Mouse (Mus musculus) cerebral cortex, adult 2 months (tissue): Measurements from ENCODE around the gene Diaph3.

Experiments used
- WGBS: fragments of 180-500 bp; shearing (Covaris S2); methylation state at CpG from one replicate; pipeline ENCODE4 v1.1.7; 2018; 5-methylcytosine and 5-hydroxymethylcytosine counted together

The Diaph3 gene

DNA sequence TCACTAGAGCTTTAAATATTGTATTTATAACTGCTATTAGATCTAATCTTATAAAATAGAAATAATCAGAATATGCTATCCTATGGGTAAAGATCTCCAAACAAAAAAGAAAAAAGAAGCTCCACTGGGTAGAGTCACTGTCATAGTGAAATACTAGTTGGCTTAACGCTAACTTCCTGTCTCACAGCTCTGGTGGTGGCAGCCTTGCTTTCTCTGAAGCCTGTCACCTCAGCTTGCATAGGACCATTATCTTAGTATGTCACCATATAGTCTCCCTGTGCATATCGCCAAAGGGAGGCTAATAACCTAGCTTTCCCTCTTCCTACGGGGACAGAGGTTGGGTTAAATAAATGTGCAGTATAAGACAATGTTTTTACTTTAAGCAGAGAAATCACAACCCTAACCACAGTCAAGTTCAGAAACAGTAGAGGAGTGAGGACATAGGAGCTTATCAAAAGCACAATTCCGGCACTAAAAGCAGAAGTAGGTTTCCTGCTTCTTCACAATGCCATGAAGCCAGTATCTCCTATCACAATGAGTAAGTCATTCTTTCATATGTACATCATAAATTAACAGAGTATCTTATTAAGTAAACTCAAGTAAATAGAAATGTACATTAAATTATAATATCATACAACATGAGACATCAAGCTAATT is 293.8 kb downstream of the Diaph3 start:
- WGBS, result 93% methylated on average over 4 of the region's 4 CpGs

DNA sequence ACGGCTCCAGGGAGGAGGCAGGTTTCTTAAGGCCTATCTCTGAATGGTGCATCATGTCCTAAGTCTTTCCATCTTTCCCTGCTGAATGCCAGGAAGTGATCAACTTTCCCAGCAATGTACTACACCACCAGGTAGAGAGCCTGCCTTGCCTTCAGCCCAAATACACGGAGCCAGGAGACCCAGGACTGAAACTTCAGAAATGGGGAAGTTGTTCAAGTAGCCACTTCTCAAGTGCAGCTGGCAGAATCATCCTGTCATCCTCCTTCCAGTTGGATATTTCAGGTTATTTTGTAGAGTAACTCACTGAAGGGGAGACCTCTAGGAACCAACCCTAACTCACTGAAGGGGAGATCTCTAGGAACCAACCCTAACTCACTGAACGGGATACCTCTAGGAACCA is 297.0 kb downstream of the Diaph3 start:
- 85% methylated on average over 3 of the region's 3 CpGs for WGBS

DNA sequence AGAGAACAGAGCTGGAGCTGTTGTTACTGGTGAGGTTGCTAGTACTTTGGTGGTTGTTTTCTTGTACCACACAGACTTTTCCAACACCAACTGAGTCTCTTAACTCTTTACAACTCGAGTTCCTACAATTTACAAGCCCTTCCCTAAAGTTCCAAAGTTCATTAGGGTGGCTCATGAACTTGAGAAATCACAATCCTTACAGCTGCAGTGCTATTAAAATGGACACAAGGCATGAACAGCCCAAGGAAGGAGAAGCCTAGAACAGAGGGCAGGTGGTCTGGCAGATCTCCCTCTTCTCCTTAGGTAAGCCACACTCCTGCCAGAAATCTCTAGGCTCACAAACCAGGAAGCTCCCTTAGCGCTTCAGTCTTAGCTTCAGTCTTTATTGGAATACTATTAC is 303.4 kb downstream of the Diaph3 start:
- 80% methylated on average over 2 of the region's 2 CpGs for WGBS

DNA sequence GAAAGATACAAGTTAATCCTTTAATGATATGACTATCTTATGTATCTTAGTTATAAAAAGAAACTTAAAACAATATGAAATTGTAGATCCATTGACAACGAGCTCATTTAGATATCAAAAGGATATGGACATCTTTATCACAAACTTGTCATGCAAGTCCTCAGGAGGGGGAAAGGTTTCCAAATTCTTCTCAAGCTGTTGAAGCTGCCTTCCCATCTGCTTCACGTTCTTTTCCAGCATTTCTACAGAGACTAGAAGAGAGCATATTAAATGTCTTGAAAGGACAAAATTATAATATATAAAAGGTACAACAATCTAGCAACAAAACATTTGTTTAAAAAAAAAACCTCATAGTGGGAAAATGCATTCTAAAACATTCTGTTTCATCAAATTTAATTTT is 306.2 kb downstream of the Diaph3 start:
- WGBS, result 68% methylated on average over 2 of the region's 2 CpGs

DNA sequence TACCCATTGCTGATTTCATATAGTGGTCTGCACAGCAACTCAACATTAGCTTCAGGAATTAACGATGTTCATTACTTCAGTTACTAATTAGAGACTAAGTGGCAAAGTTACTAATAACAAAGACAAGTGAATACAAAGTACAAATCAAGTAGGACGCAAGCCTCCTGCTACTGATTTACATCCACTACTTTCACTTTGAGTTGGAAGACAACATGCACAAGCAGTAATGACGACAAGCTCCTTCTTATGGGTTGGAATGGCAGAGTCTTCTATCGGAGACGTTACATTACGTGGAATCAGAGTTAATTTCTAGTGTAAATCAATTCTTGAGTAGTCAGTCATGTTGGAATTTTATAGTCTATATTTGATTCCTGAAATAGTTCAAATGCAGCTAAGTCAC is 306.8 kb downstream of the Diaph3 start:
- 77% methylated on average over 6 of the region's 6 CpGs for WGBS

DNA sequence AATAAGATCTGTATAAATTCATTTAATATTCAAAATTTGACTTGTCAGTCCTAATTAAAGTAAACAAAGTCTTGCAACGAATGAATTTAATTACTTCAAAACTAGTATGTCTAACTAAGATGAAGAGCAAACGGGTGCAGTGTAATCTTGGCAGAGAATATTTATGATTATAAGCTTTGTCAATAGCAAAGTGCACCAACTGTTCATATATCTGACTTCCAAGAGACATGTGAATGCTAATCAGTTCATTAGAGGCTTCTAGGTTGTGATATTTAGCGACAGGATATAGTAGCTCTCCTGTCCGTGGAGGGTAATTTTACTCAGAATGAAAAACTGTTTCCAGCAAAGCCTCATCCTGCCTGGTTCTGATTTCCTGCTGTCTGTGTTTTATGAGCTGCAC is 308.0 kb downstream of the Diaph3 start:
- 63% methylated on average over 4 of the region's 4 CpGs for WGBS

DNA sequence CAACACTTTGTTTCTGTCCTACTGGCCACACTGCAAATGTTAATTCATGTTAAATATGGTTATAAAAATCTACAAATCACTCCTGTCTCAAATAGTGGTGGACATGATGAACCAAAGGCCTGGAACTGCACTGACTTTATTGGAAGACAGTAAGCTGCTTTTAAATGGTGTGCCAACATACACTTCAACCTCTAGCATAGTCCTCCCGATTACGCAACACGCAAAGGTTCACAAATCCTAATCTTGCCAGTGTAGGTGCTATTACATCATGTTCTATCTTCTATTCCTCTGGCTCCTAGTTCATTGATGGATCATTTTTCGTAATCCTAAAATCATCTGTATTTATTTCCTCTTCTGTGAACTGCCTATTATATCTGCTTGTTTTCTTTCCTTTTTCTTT is 324.8 kb downstream of the Diaph3 start:
- 98% methylated on average over 4 of the region's 4 CpGs for WGBS

DNA sequence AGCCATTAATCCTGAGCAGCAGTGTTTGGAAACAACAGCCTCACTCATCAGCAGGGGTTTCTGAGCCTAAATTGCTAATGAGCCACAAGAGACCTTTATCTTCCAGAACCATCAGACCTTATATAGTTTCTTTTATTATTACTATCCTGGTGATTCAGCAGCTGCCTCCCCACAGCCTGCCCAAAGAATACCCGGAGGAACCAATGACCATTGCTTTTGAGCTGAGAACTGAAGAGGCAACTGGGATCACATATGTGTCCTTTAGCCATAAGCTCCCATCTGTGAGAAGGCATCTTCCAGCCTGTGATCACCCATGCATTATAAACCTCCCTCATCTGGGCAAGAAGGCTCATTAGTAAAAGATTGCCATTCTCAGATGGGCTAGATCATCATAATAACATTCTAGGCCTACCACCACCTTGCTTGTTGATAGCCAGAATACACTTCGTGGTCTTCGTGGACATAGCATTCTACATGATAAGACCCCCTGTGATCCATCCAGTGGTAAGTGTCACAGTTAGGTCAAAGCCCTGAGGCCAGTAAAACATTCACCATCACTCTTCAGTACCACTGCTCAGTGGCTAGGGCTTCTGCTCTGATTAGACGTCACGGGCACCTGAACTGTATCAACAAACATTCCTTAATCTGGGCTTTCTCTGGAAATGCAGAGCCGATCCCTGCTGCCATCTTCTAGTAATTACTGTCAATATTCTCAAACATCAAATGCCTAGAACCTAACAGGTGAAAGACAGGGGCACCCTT is 352.0 kb downstream of the Diaph3 start:
- 93% methylated on average over 6 of the region's 6 CpGs for WGBS

DNA sequence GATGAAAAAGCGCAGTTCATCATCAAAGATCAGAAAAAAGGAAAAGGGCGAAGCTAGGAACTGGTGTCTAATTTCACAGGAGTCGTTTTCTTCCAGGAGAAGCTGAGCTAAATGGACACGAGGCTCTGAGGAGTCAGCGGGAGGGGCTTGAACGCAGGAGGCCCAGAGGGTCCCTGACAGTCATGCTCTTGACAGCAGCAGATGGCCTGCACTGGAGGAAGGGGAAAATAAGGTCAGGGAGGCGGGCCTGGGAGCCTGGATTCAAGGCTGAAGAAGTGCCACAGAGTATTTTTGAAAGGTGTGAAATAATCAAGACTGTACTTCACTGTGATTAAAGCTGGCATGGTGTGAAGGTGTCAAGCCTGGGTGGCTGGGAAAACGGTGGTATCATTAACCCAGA is 354.2 kb downstream of the Diaph3 start:
- 53% methylated on average over 8 of the region's 8 CpGs for WGBS

DNA sequence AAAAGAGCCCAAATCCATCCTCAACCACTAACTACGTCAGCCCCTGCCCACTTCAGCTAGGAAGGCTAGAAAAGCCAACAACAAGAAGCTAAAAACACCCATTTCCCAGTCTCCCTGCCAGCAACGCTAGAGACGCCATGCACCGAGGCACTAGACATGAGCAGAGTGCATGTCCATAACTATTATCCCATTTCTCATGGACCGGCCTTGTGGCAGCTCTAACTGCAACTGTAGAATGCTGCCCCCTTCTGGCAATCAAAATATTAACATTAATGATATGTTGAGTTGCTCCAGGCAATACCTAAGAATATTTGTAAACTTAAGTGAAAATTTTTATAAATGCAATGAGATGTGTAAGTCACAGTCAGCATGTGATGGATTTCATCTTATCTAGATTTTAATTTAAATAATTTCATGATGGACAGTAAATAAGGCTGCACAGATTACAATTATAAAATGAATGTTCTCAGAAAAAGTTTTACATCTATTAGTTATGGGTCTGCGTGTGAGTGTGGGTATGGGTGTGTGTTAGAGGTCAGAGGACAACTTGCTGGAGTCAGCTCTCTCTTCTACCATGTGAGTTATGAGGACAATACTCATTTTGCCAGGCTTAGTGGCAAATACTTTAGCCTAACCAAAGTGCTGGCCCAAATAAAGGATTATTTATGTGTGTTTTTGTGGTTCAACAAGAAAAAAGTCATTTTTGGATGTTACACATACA is 359.3 kb downstream of the Diaph3 start:
- 40% methylated on average over 6 of the region's 6 CpGs for WGBS

DNA sequence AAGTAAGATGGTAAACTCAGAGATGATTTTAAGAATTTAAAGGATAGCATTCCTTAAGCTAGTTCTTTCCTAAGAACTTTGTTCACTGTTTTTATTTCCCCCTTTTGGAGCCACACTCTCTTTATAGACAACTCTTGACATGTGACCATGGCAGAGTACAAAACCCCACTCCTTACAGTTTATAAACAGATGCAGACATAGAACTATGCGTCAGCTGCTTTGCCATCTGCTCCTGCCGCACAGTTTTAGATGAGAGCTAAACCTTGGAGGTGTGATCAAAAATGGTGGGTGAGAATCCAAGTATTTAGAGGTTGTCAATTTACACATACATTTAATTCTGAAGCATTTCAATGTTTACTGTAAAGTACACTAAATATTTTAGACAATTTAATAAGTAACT is 367.7 kb downstream of the Diaph3 start:
- WGBS, result 64% methylated on average over 2 of the region's 2 CpGs

DNA sequence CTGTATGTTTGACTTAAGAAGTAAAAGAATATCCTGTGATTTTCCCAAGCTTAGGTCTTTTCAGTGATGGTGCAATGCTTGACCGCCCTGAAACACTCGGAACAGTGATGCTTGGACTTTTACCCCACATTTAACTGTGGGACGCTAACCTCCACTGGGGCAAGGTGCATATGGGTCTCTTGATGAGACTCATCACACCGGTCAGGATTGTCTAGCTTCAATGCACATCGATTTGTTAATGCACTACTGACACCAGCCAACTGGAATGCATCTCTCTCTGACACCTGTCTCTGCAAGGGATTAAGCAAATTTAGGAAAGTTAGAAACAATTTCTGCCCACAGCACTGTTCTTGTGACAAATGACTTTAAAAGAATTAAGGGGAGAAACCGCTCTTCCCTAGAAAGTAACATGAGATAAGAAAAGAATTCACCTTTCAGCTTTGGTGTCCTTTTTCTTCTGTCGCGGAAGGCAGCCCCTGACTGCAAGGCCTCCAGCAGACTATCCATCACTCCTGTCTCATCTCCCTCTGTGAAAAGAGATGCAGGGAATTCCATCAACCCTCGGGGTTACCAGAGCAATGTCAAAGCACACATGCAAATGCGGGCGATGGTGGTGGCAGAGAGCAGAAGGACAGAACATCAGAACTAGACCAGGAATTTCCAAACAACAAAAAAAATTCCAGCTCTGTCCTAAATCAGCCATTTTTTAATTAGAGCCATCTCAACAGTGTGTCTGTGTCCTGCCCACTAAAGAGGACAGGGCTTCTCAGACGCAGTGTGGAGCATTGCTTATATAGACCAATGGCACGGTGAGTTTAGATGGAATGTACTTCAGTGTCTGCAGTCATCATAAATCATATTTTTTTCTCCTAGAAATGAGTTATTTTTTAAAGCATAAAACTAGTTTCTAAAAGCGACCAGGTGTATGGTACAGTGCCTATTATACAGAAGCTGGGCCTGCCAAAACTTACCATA is 368.6 kb downstream of the Diaph3 start:
- WGBS, result 91% methylated on average over 14 of the region's 14 CpGs

DNA sequence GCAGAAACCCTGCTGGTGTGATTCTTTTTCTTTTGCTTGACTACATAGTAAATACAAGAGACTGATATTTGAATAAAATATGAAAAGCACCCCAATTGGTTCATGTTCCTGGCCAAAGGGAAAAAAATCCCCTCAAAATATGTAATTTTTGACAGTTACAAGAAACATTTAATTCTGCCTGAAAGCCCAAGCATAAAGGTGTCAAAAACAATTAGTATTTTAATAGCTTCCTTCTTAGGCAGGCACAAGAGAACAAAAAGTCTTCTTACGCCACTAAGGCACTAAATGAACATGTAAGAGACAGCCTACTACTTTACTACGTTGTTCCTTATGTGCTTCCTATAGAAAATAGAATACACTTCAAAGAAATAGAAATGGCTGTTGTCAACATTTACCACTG is 376.7 kb downstream of the Diaph3 start:
- WGBS, result 83% methylated on average over 2 of the region's 2 CpGs

DNA sequence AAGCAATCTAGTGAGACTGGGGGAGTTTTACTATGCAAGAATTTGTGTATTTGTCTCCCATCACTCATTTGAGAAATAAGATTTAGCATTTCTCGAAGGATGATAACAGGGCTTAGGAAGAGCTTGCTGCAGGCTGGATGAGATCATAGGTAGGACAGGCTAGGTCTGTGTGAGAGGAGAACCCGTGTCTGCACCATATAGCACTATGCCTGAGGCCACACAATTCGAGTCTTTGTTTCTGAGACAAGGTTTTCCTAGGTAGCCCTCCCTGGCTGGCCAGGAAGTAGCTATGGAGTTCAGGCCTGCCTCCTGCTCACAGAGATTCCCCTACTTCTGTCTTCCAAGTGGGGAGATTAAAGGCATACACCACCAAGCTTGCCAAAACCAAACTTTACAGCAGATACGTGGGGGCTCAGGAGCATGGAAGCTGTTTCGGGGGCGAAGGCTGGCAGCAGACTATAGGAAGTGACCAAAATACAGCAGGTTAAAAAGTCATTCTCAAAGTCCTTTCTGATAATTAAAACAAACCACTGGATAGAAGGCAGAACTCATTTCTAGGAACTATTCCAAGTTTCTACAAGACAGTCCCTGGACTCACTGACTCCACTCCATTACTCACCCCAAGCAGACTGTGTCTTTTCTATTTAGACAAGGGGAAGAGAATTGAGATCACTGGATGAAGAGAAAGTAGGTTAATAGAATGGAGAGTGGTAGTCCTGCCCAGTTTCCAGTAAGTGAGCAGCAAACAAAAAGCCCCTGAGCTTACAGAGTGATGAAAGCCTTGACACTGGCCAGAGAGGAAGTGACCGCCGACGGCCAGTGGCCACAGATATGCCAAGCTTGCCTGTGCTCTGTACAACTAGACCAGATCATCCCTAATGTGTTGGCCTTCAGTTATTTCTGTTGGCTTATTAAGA is 383.2 kb downstream of the Diaph3 start:
- WGBS, result 56% methylated on average over 9 of the region's 9 CpGs

DNA sequence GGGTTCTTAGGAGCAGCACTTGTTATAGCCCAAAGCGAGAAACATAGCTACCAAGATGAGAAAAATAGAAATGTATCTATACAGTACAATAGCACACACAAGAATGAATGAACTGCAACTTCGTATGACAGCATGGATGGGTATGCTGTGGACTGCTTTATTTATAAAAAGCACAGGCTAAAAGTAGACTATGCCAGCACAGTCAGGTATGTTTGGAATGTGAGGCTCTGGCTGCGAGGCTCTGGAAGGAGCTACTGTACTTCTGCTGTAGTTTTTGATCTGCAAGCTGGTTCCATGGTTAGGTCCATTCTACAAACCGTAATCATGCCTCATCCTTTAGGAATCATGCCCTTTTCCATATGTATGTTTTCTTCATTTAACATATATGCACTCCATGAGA is 383.9 kb downstream of the Diaph3 start:
- WGBS, result 72% methylated on average over 4 of the region's 4 CpGs

DNA sequence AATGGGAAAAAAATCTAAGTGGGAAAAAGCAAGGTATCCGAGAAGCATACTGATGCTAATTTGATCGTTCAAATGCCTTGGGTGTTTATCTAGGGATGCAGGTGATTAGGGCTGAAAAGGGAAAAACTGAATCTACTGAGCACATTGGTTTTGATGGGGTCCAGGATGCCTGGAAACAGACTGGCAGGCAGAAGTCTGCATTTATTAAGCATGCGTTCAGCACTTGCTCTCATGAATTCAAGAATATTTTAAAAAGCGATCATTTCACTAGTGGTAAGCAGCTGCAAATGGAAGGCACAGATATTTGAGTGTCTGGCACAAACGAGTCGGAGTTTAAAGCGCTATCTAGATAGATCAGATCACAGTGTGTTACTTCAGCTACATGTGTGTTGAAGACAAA is 390.7 kb downstream of the Diaph3 start:
- WGBS, result 53% methylated on average over 7 of the region's 7 CpGs

DNA sequence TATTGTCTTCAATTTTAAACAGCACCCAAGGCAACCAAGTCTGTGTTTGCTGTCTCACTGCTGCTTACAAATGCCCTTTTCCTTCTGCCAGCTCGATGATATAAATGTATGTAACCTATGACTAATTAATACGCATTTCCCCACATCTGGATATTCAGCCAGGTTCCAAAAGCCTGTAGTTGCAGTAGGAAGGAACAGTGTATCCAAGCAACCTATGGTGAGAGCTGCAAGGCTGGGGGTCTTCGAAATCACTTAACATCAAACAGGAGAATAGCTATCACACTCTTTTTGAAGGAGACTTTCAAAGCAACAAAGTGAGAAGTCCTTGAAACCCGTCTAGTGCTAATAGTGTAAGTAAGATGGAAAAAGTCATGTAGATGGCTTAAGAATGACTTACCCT is 391.6 kb downstream of the Diaph3 start:
- 43% methylated on average over 4 of the region's 4 CpGs for WGBS

DNA sequence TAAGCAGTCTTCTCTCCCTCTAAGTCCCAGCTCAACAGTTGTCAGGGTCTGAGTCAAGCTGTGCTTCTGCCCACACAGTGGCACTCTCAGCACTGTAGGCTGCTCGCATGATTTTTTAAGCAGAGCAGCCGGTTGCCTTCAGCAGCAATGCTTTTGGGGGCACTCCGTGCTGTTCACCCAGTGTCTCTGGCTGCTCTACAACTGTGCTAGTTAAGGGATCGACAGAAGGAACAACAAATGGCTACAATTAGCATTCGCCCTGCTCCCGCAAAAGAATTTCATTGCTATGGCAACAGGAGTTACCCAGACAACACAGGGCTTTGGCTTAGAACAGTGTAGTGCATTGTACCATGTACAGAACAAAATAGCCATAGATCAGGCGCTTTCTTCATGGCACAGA is 392.2 kb downstream of the Diaph3 start:
- WGBS, result 15% methylated on average over 7 of the region's 7 CpGs

DNA sequence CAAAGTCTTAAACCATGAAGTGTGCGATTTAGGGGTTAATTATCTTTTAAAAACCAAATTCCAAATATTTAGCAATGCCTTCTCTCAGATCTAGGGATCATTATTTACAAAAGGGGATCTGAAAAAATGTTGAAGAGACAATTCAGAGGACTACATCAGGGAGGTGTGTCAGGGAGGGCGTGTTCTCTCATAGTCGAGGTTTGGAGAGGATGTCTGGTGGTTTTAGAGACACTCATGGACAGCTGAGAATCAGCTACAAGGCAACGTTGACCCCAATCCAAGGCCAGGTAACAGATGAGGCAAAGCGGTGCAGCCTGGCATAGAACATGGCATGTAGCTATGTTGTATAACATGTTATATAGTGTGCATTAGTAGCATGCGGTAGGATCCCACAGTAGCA is 396.5 kb downstream of the Diaph3 start:
- WGBS, result 94% methylated on average over 6 of the region's 6 CpGs

DNA sequence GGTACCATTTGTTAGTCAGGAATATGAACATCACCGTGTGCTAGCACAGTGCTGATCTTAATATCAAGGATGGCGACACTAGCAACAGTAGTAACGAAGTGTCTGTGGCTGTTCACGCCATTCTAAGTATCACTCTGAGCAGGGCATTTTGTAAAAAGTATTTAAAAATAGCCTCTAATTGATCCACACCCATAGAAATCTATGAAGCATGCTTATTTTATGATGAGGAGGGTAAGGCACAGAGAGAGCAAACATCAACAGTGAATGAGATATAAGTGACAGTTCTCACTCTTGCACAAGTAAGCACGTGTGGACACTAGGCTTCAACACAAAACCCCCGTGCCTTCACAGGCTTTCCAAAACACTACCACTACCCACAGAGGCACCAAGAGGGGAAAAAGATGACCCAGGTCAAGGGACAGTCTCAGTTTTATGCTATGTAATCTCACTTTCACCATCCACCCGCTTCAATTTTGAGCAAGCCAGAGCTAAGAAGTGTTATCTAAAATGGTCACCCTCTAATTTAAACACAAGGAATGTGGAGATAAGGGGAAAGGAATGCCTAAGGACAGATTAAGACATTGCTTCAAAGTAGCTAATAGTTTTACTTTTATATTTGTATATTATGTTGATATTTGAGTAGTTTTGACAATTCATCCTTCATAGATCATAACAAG is 399.0 kb downstream of the Diaph3 start:
- 92% methylated on average over 7 of the region's 7 CpGs for WGBS
